Mouse (Mus musculus) liver, embryonic 14.5 days (tissue): ENCODE results near the gene Aurkaip1. TPM values are rescaled to one million over a fixed set of nuclear protein-coding genes. Genes with fewer than 3 reads are reported as not detected.
"Not testable (repeated sequence)": the region's sequence is repeated elsewhere in the genome, so short reads cannot be mapped to it uniquely, and the experiment has no call there.

Experiments
- ATAC-seq: fragments of 200-750 bp; cut with Nextera tagmentation; 2 replicates; pipeline ENCODE4 v1.8.0; 2017; ENCODE audit warnings: moderate number of reproducible peaks, mild to moderate bottlenecking, moderate library complexity; ENCODE audit not compliant: insufficient read depth
- DNase-seq, 3 experiments: peaks; one replicate each; pipeline ENCODE4 v3.0.0-alpha.2; 2012 to 2013; ENCODE audit warnings: low read depth in 3 of 3, low spot score in 3 of 3
- H3K27ac ChIP-seq: fragments of 300-500 bp; sonication (generic); 2 replicates; pipeline ENCODE4 v1.5.1; 2014; ENCODE audit warnings: moderate library complexity, mild to moderate bottlenecking, control low read depth, inconsistent platforms
- H3K27me3 ChIP-seq: fragments of 300-500 bp; sonication (generic); 2 replicates; pipeline ENCODE4 v1.6.1; 2014; ENCODE audit warnings: mild to moderate bottlenecking, low read length, moderate library complexity; ENCODE audit not compliant: control insufficient read depth, insufficient read depth
- H3K36me3 ChIP-seq: fragments of 300-500 bp; sonication (generic); replicated peaks from 2 replicates; pipeline ENCODE4 v1.6.1; 2014; ENCODE audit warnings: low read depth; ENCODE audit not compliant: control insufficient read depth, insufficient read depth
- H3K4me1 ChIP-seq, 2 experiments: fragments of 200-500 bp in 1 of 2; fragments of 300-500 bp in 1 of 2; sonication (generic) in 1 of 2; replicated peaks; 2 replicates each; pipeline ENCODE4 v1.6.1; 2012 to 2014; ENCODE audit warnings: antibody characterized with exemption in 1 of 2, inconsistent platforms in 1 of 2, low read length in 1 of 2; ENCODE audit not compliant: control insufficient read depth in 2 of 2, insufficient read depth in 2 of 2
- H3K4me2 ChIP-seq: fragments of 300-500 bp; sonication (generic); 2 replicates; pipeline ENCODE4 v1.6.1; 2014; ENCODE audit warnings: low read depth, mild to moderate bottlenecking, control low read depth, moderate library complexity
- H3K4me3 ChIP-seq, 2 experiments: fragments of 200-500 bp in 1 of 2; fragments of 300-500 bp in 1 of 2; sonication (generic) in 1 of 2; 2 replicates each; pipeline ENCODE4 v1.5.1; 2012 to 2014; ENCODE audit warnings: low read depth in 2 of 2, low read length in 2 of 2, mild to moderate bottlenecking in 2 of 2, control low read depth in 1 of 2, inconsistent platforms in 1 of 2, moderate library complexity in 1 of 2; ENCODE audit not compliant: insufficient read depth in 1 of 2
- H3K9ac ChIP-seq: fragments of 300-500 bp; sonication (generic); replicated peaks from 2 replicates; pipeline ENCODE4 v1.6.1; 2014; ENCODE audit warnings: mild to moderate bottlenecking, control low read depth, moderate library complexity
- H3K9me3 ChIP-seq: fragments of 300-500 bp; sonication (generic); 2 replicates; pipeline ENCODE4 v1.6.1; 2016; ENCODE audit warnings: low read length, mixed read lengths; ENCODE audit not compliant: control insufficient read depth
- CTCF ChIP-seq: IDR thresholded peaks from 2 replicates; pipeline ENCODE4 v1.5.1; 2016; ENCODE audit warnings: antibody characterized with exemption, low read depth, control low read depth
- EP300 ChIP-seq: IDR thresholded peaks from 2 replicates; pipeline ENCODE4 v1.6.1; 2016; ENCODE audit warnings: antibody characterized with exemption, low read depth
- WGBS: fragments of 180-500 bp; shearing (Covaris S2); extraction: QIAGEN DNeasy Blood & Tissue Kit; methylation state at CpG from one replicate; pipeline ENCODE4 v1.1.7; 2014; ENCODE audit not compliant: insufficient replicate concordance; 5-methylcytosine and 5-hydroxymethylcytosine counted together
- polyA plus RNA-seq, 2 experiments: library from polyadenylated mRNA; depleted of rRNA in 1 of 2; stranded (reverse) in 1 of 2; unstranded in 1 of 2; fragments of >200 nt; fragmentation: Nextera tagmentation in 1 of 2; extraction: Ambion mirVana in 1 of 2; gene quantifications; 2 replicates each; pipeline versions ENCODE4 v1.2.1 to v1.2.3; 2012 to 2014

The Aurkaip1 gene
- polyA plus RNA-seq, 2 experiments, result 77.0 to 120 TPM

- 38% methylated on average over 3 of the region's 3 CpGs for WGBS
- DNase-seq (no peak), ATAC-seq (peak; percentile 38; the same call in 1 of the 2 replicates)
- Histone ChIP-seq H3K4me2 (0 out of 2 replicates have a peak overlapping the region, but pooled peaks have one; percentile 8), H3K36me3 (no peaks in the 10 kb centered on the region), H3K9me3 (no peaks in the 10 kb centered on the region), H3K27ac (no peak overlapping the region), H3K4me3 (no peak overlapping the region), H3K4me1 (peaks cover 6 to 20% of the 10 kb centered on the region in 2 experiments), H3K27me3 (peaks cover 3% of the 10 kb centered on the region; the same call in 1 of the 2 replicates), H3K9ac (no peak overlapping the region; the same call in 1 of the 2 replicates)
- TF ChIP-seq EP300 (no peak), CTCF (no peak)
Observed at GRCm38 (mm10) chr4:155788300-155788699, 42.8 kb upstream of the Aurkaip1 start.

GRCm38 (mm10) chr4:155788833-155789232 lies 42.2 kb upstream of the Aurkaip1 start:
- not testable (repeated sequence) for ATAC-seq, H3K27me3 ChIP-seq, DNase-seq, H3K27ac ChIP-seq, H3K4me3 ChIP-seq, H3K9me3 ChIP-seq, H3K4me2 ChIP-seq, H3K36me3 ChIP-seq, H3K9ac ChIP-seq
- peaks cover 6 to 20% of the 10 kb centered on the region in 2 experiments for H3K4me1 ChIP-seq
- 65% methylated on average over 4 of the region's 4 CpGs for WGBS

- ATAC-seq (no peak), DNase-seq (no peak)
- H3K36me3 ChIP-seq, result no peaks in the 10 kb centered on the region
- no peak within 1 kb of the TSS for H3K9ac ChIP-seq
- no peak for TF ChIP-seq CTCF
- no peak for TF ChIP-seq EP300
- H3K4me2 ChIP-seq, result no peak within 1 kb of the TSS
- 65% methylated on average over 3 of the region's 3 CpGs for WGBS
- peaks cover 6 to 17% of the 10 kb centered on the region in 2 experiments for H3K4me1 ChIP-seq
- H3K9me3 ChIP-seq, result no peaks in the 10 kb centered on the region
- H3K27me3 ChIP-seq, result no peaks in the 10 kb centered on the region
- no peak within 1 kb of the TSS for H3K27ac ChIP-seq
- no peak within 1 kb of the TSS for H3K4me3 ChIP-seq
Observed at GRCm38 (mm10) chr4:155790021-155790489, 41.0 kb upstream of the Aurkaip1 start, which contains the start of gene Ankrd65. TSS of gene Ankrd65 (plus strand) at chr4:155790439.

- no peak for DNase-seq
- WGBS, result 52% methylated on average over 3 of the region's 3 CpGs
- no peak overlapping the region for H3K9ac ChIP-seq
- H3K9me3 ChIP-seq, result no peaks in the 10 kb centered on the region
- H3K4me3 ChIP-seq, result no peak overlapping the region
- H3K4me1 ChIP-seq, result peaks cover 6 to 17% of the 10 kb centered on the region in 2 experiments
- H3K4me2 ChIP-seq, result no peak overlapping the region
- no peak overlapping the region for H3K27ac ChIP-seq
- ATAC-seq, result no peak
- TF ChIP-seq EP300 (no peak), CTCF (no peak)
- no peaks in the 10 kb centered on the region for H3K36me3 ChIP-seq
- H3K27me3 ChIP-seq, result no peaks in the 10 kb centered on the region
Observed at GRCm38 (mm10) chr4:155790650-155791161, 40.4 kb upstream of the Aurkaip1 start.

- Histone ChIP-seq H3K27me3 (no peaks in the 10 kb centered on the region), H3K36me3 (no peaks in the 10 kb centered on the region), H3K27ac (no peak overlapping the region), H3K4me3 (no peak overlapping the region), H3K4me2 (no peak overlapping the region), H3K9ac (no peak overlapping the region), H3K4me1 (peaks cover 6 to 17% of the 10 kb centered on the region in 2 experiments), H3K9me3 (no peaks in the 10 kb centered on the region)
- no peak for TF ChIP-seq CTCF
- TF ChIP-seq EP300, result no peak
- WGBS, result 71% methylated on average over 24 of the region's 24 CpGs
- ATAC-seq (no peak), DNase-seq (no peak)
Observed at GRCm38 (mm10) chr4:155791240-155791933, 39.7 kb upstream of the Aurkaip1 start.
